Mouse (Mus musculus): ENCODE results near the gene Wwox. TPM values are rescaled to one million over a fixed set of nuclear protein-coding genes. Genes with fewer than 3 reads are reported as not detected.

The Wwox gene
- total RNA-seq, 2 experiments from 2014 or later = 5.3 to 8.7 TPM

GRCm38 (mm10) chr8:114541132-114541531, 101.7 kb downstream of the Wwox start:
- DNase-seq = peak; percentile 30

- no peak for DNase-seq
These were observed 108.9 kb downstream of the Wwox start for GRCm38 (mm10) chr8:114548360-114548759.

GRCm38 (mm10) chr8:114548837-114549236, 109.4 kb downstream of the Wwox start:
- DNase-seq = no peak

GRCm38 (mm10) chr8:114550029-114550428, 110.6 kb downstream of the Wwox start:
- DNase-seq = no peak

- peak; percentile 40 for DNase-seq
These were observed 113.2 kb downstream of the Wwox start for GRCm38 (mm10) chr8:114552606-114553005.

GRCm38 (mm10) chr8:114554966-114555365, 115.5 kb downstream of the Wwox start:
- DNase-seq = no peak

GRCm38 (mm10) chr8:114555491-114556202, 116.2 kb downstream of the Wwox start:
- no peak for DNase-seq

GRCm38 (mm10) chr8:114561191-114561590, 121.7 kb downstream of the Wwox start:
- DNase-seq = no peak

GRCm38 (mm10) chr8:114562486-114562885, 123.0 kb downstream of the Wwox start:
- no peak for DNase-seq

GRCm38 (mm10) chr8:114563361-114563760, 123.9 kb downstream of the Wwox start:
- no peak for DNase-seq

- DNase-seq = no peak
These were observed 124.6 kb downstream of the Wwox start for GRCm38 (mm10) chr8:114564036-114564435.

- DNase-seq = no peak
These were observed 129.2 kb downstream of the Wwox start for GRCm38 (mm10) chr8:114568531-114569166.

- DNase-seq = no peak
These were observed 133.7 kb downstream of the Wwox start for GRCm38 (mm10) chr8:114573014-114573746.

GRCm38 (mm10) chr8:114573747-114574093, 134.3 kb downstream of the Wwox start:
- no peak for DNase-seq

GRCm38 (mm10) chr8:114579292-114579691, 139.8 kb downstream of the Wwox start:
- DNase-seq = no peak

GRCm38 (mm10) chr8:114580684-114581083, 141.2 kb downstream of the Wwox start:
- no peak for DNase-seq

GRCm38 (mm10) chr8:114590336-114590867, 150.9 kb downstream of the Wwox start:
- no peak for DNase-seq

GRCm38 (mm10) chr8:114591296-114592280, 152.1 kb downstream of the Wwox start:
- peak; percentile 51 for DNase-seq

GRCm38 (mm10) chr8:114593424-114594157, 154.1 kb downstream of the Wwox start:
- DNase-seq = no peak

GRCm38 (mm10) chr8:114594811-114595210, 155.4 kb downstream of the Wwox start:
- no peak for DNase-seq

GRCm38 (mm10) chr8:114599555-114599954, 160.1 kb downstream of the Wwox start:
- DNase-seq = no peak

Data from gastrocnemius, postnatal 25 days (tissue).